Mouse (Mus musculus) liver (tissue): ENCODE results near the gene D930020B18Rik.

Source experiments
- DNase-seq: peaks from one replicate; pipeline ENCODE4 v3.0.0-alpha.2; 2020; ENCODE audit warnings: mixed read lengths

The D930020B18Rik gene

DNA sequence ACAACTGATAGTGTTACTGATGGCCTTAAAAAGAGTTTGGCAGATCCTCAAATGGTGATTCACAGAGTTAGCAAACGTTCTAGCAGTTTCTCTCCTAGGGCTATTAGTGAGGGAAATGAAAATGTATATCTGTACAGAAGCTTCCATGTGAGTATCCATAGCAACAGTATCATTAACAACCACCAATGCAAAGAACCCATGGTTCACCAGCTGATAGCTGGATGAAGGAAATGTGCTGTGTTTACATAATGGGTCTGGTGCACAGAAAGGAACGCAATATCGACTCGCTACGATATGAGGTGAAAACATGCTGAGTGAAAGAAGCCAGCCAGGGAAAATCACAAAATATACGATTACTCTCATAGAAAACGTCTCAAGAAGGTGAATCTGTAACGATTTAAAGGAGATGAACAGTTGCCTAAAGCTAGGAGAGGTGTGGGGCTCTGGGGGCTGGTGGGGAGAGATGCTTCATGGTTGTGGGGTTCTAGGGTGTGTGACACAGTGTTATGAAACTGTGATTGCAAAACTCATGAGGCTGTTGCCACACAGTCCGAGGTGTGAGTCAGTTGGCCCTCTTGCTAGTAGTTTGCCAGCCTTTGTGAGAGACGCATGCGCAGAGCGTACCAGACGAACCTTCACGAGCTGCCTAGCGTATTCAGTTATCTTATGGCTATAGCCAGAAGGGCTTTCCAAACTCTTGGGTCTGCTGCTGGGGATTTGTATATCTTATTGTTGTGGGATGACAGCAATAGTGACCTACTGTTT is 64.2 kb downstream of the D930020B18Rik start:
- no peak for DNase-seq

DNA sequence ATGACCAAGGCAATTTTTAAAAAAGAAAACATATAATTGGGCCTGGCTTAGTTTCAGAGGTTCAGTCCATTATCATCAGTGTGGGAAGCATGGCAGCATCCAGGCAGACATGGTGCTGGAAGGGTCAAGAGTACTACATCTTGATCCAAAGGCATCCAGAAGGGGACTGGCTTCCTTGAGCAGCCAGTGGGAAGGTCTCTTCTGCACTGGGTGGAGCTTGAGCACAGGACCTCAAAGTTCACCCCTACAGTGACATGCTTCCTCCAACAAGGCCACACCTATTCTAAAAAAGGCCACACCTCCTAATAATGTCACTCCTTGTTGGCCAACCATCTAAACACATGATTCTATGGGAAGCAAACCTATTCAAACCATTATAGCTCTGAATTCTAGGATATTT is 75.5 kb downstream of the D930020B18Rik start:
- DNase-seq = no peak

GRCm38 (mm10) chr10:121718896-121719585 is 77.7 kb downstream of the D930020B18Rik start:
- DNase-seq = no peak

GRCm38 (mm10) chr10:121720701-121721100 is 79.3 kb downstream of the D930020B18Rik start:
- DNase-seq = no peak

DNA sequence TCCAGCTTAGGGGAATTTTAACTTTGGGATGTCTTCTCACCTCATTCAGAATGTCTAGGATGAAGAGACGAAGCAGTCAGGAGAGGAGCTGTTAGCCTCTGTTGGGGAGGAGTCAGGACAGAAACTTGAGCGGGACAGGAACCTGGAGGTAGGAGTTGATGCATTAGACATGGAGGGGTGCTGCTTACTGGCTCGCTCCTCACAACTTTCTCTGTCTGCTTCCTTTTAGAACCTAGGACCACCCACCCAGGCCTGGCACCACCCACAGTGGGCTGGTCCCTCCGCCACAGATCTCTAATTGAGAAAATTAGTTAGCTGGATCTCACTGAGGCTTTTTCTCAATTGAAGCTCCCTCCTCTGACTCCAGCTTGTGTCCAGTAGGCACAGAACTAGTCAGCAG is 85.1 kb downstream of the D930020B18Rik start:
- no peak for DNase-seq

DNA sequence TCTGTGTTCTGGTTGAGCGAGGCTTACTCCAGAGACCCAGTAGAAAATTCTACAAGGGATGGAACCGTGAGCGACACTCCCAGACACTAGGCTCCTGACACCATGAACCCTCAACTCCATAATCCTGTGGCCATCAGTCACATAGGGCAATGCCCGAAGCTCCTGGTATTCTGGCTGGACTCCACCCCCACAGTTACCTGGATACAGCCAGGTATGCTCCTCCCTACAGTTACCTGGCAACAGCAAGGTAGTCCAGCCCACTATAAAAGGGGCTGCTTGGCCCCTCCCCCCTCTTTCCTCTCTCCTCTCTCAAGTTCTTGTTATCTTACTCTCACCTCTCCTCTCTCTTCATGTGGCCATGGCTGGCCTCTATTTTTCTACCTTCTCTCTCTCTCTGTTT is 85.8 kb downstream of the D930020B18Rik start:
- DNase-seq = no peak

GRCm38 (mm10) chr10:121728226-121728625 is 86.8 kb downstream of the D930020B18Rik start:
- no peak for DNase-seq

GRCm38 (mm10) chr10:121731048-121731725 is 89.8 kb downstream of the D930020B18Rik start:
- DNase-seq = no peak

DNA sequence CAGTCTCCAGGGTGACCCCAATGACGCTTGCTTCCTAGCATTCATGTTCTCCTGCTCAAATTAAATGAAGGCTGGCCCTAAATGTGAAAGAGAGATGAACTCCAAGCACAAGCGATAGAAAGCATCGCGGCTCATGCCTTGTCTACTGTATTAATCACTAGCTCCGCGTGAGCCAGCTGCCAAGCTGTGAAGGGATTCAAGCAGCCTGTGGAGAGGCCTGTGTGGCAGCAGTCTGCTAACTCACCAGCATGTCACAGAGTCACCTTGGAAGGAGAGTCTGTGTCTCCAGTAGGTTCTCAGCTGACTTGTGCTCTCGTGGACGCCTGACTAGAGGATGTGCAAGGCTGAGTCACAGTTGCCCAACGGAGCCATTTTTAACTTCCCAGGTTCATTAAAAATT is 91.2 kb downstream of the D930020B18Rik start:
- DNase-seq = no peak

DNA sequence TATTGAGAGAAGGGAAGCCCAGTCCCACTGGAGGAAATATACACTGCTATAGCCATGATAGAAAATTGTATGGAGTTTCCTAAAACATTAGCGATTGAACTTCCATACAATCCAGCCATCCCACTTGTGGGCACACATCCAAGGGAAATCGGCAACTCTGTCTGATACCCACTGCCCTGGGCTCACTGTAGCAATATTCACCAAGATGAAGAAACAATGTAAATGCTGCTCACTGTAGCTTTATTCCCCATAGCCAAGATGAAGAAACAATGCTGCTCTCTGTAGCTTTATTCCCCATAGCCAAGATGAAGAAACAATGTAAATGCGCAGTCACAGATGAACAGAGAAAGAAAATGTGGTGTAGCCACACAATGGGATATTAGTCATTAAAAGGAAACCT is 95.9 kb downstream of the D930020B18Rik start:
- no peak for DNase-seq

GRCm38 (mm10) chr10:121739548-121740505 is 98.4 kb downstream of the D930020B18Rik start, which contains the start of gene BC048403:
Gene BC048403, plus strand, starts transcription at chr10:121739937.
- DNase-seq = peak; percentile 88

GRCm38 (mm10) chr10:121742336-121742735 is 100.9 kb downstream of the D930020B18Rik start:
- no peak for DNase-seq
